18 mouse cellular contexts compared by ENCODE assay signal in the genomic region with DNA sequence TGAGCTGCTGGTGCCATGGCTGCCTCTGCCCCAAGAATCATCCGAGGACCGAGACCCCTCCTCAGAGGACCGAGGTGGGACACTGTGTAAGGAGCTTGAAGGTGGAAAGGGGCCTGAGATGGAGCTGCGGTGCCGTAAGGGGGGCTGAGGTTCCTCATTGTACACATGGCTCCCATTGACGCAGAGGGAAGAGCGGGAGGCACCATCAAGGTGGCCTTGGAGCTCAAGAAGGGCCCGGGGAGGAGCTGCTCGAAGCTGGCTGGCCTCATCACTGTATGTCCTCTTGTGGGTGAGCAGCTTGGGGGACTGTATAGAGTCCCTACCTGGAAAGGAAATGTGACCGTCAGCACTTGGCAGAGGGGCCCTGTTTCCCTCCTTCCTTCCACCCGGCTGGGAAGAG. TPM values are rescaled to one million over a fixed set of nuclear protein-coding genes. Genes with fewer than 3 reads are reported as not detected.
DNase-seq lines count a peak whose midpoint lies in the region; ATAC-seq and TF ChIP-seq lines count a peak whose summit lies in the region.
"Had no signal": no experiment of that assay in that cellular context is flagged by ENCODE, and none has a peak within 500 bp of the region (broad histone marks: within the 10 kb centered on the region; RNA-seq: fewer than 3 reads in every experiment).

No protein-coding gene starts in this region.

- H3K9ac ChIP-seq in heart, embryonic 12.5 days = peak overlapping the region; percentile 9; the same call in 1 of the 2 replicates
- no peak overlapping the region for H3K9ac ChIP-seq in heart, embryonic 15.5 days
- no peak overlapping the region for H3K9ac ChIP-seq in kidney, postnatal 0 days (ENCODE audit: low read depth, low read length)
- H3K9ac ChIP-seq: forebrain, embryonic 13.5 days; hindbrain, embryonic 12.5 days; hindbrain, embryonic 15.5 days had no signal

- no peak for ATAC-seq in heart, embryonic 12.5 days (ENCODE audit: insufficient number of reproducible peaks, low FRiP score)
- ATAC-seq in heart, embryonic 15.5 days (replicated peaks; ENCODE audit: insufficient number of reproducible peaks, insufficient read depth, low FRiP score, low read depth) = no peak
- ATAC-seq in kidney, postnatal 0 days (replicated peaks; ENCODE audit: low FRiP score, low read depth) = no peak
- ATAC-seq: activated CD4-positive, CD25-positive, alpha-beta regulatory T cell, adult 4 months; forebrain, embryonic 13.5 days; forebrain, embryonic 16.5 days; intestine, postnatal 0 days had no signal

- DNase-seq in adrenal gland, adult (ENCODE audit: inconsistent age in 2 of 2, low spot score in 1 of 2) = peak; percentile 63 to 73
- DNase-seq in adrenal gland, postnatal 10 days = no peak
- DNase-seq in heart, postnatal 4 days = no peak
- DNase-seq in heart, postnatal 14 days = no peak
- DNase-seq in kidney, postnatal 0 days (ENCODE audit: low spot score) = no peak
- DNase-seq in kidney, postnatal 10 days = no peak
- DNase-seq: cerebellum, postnatal 14 days; gastrocnemius, postnatal 10 days; gastrocnemius, postnatal 36 days had no signal

- intact Hi-C loops in heart, postnatal 14 days (cut with DNase I) = no loop called here

- TF ChIP-seq CTCF in kidney, postnatal 0 days (IDR thresholded peaks at IDR 0.05; ENCODE audit: low read depth) = no peak

- no peaks in the 10 kb centered on the region for H3K9me3 ChIP-seq in heart, embryonic 12.5 days (replicated peaks)
- no peaks in the 10 kb centered on the region for H3K9me3 ChIP-seq in heart, embryonic 15.5 days (replicated peaks)
- no peaks in the 10 kb centered on the region for H3K9me3 ChIP-seq in kidney, postnatal 0 days (replicated peaks; ENCODE audit: low read length)
- H3K9me3 ChIP-seq: forebrain, embryonic 10.5 days; forebrain, embryonic 13.5 days; hindbrain, embryonic 12.5 days; hindbrain, embryonic 15.5 days had no signal

- H3K4me2 ChIP-seq in heart, embryonic 12.5 days = no peak overlapping the region
- H3K4me2 ChIP-seq in heart, embryonic 15.5 days = no peak overlapping the region
- H3K4me2 ChIP-seq in kidney, postnatal 0 days (ENCODE audit: low read length) = no peak overlapping the region
- H3K4me2 ChIP-seq: forebrain, embryonic 13.5 days; hindbrain, embryonic 12.5 days; hindbrain, embryonic 15.5 days had no signal

- H3K4me1 ChIP-seq in heart, embryonic 12.5 days (replicated peaks) = peaks cover 30% of the 10 kb centered on the region
- peaks cover 32% of the 10 kb centered on the region for H3K4me1 ChIP-seq in heart, embryonic 15.5 days (replicated peaks)
- H3K4me1 ChIP-seq in kidney, postnatal 0 days (replicated peaks; ENCODE audit: insufficient read depth, low read length) = 0 out of 2 replicates have a peak, but pooled peaks cover 5% of the 10 kb centered on the region
- H3K4me1 ChIP-seq: forebrain, embryonic 13.5 days; hindbrain, embryonic 12.5 days; hindbrain, embryonic 15.5 days had no signal

- H3K4me3 ChIP-seq in heart, embryonic 12.5 days = no peak overlapping the region
- H3K4me3 ChIP-seq in heart, embryonic 15.5 days = no peak overlapping the region
- no peak overlapping the region for H3K4me3 ChIP-seq in kidney, postnatal 0 days (replicated peaks; ENCODE audit: low read depth, low read length)
- H3K4me3 ChIP-seq: forebrain, embryonic 10.5 days; forebrain, embryonic 13.5 days; hindbrain, embryonic 12.5 days; hindbrain, embryonic 15.5 days had no signal

- 84% methylated on average over 11 of the region's 11 CpGs for WGBS in heart, embryonic 12.5 days
- 82% methylated on average over 11 of the region's 11 CpGs for WGBS in heart, embryonic 15.5 days
- 96% methylated on average over 10 of the region's 11 CpGs for WGBS in kidney, postnatal 0 days

- 0 out of 2 replicates have a peak, but pooled peaks cover 4% of the 10 kb centered on the region for H3K27me3 ChIP-seq in heart, embryonic 12.5 days (replicated peaks)
- H3K27me3 ChIP-seq in heart, embryonic 15.5 days = no peaks in the 10 kb centered on the region
- no peaks in the 10 kb centered on the region for H3K27me3 ChIP-seq in kidney, postnatal 0 days (ENCODE audit: insufficient read depth, low read length)
- H3K27me3 ChIP-seq: forebrain, embryonic 13.5 days; hindbrain, embryonic 15.5 days had no signal

- no peak overlapping the region for H3K27ac ChIP-seq in heart, embryonic 12.5 days (ENCODE audit: poor library complexity, severe bottlenecking)
- H3K27ac ChIP-seq in heart, embryonic 15.5 days = 0 out of 2 replicates have a peak overlapping the region, but pooled peaks have one; percentile 48
- 0 out of 2 replicates have a peak overlapping the region, but pooled peaks have one; percentile 42 for H3K27ac ChIP-seq in kidney, postnatal 0 days
- H3K27ac ChIP-seq: forebrain, embryonic 10.5 days; forebrain, embryonic 13.5 days; hindbrain, embryonic 12.5 days; hindbrain, embryonic 15.5 days had no signal

- H3K36me3 ChIP-seq in heart, embryonic 12.5 days = peaks cover 36% of the 10 kb centered on the region
- H3K36me3 ChIP-seq in heart, embryonic 15.5 days = peaks cover 28% of the 10 kb centered on the region
- H3K36me3 ChIP-seq in kidney, postnatal 0 days (ENCODE audit: insufficient read depth, low read length) = 0 out of 2 replicates have a peak, but pooled peaks cover 9% of the 10 kb centered on the region
- H3K36me3 ChIP-seq: forebrain, embryonic 10.5 days had no signal

RNA-seq across cellular contexts. Expression of a gene that starts 14.9 kb away (rescaled TPM):
- total RNA-seq in adrenal gland, postnatal 10 days (2021) = 10 to 100 TPM; 21.5 to 23.1 TPM
- polyA plus RNA-seq in heart, embryonic 12.5 days (2016; fragmentation: Nextera tagmentation; extraction: Ambion mirVana) = 2.9 and 3.9 TPM in 2 replicates
- total RNA-seq in heart, postnatal 4 days (2021) = 1 to 10 TPM; 3.0 to 3.6 TPM
- polyA plus RNA-seq in heart, embryonic 15.5 days (2015; fragmentation: Nextera tagmentation; extraction: Ambion mirVana) = 3.7 and 4.9 TPM in 2 replicates
- 1 to 10 TPM; 3.9 to 5.7 TPM for total RNA-seq in heart, postnatal 14 days (2021)
- 12.9 and 15.7 TPM in 2 replicates for polyA plus RNA-seq in kidney, postnatal 0 days (2015; fragmentation: Nextera tagmentation; extraction: Ambion mirVana)

RNA-seq across cellular contexts. Expression of a gene that starts 26.3 kb away (rescaled TPM):
- 10 to 100 TPM; 24.5 to 32.4 TPM for total RNA-seq in adrenal gland, postnatal 10 days (2021)
- 42.0 and 42.6 TPM in 2 replicates for polyA plus RNA-seq in heart, embryonic 12.5 days (2016; fragmentation: Nextera tagmentation; extraction: Ambion mirVana)
- 10 to 100 TPM; 74.7 to 79.8 TPM for total RNA-seq in heart, postnatal 4 days (2021)
- polyA plus RNA-seq in heart, embryonic 15.5 days (2015; fragmentation: Nextera tagmentation; extraction: Ambion mirVana) = 42.3 and 45.3 TPM in 2 replicates
- 10 to 100 TPM; 53.9 to 54.0 TPM for total RNA-seq in heart, postnatal 14 days (2021)
- polyA plus RNA-seq in kidney, postnatal 0 days (2015; fragmentation: Nextera tagmentation; extraction: Ambion mirVana) = 21.0 and 21.2 TPM in 2 replicates

Comparison
In these comparisons a context has a peak if more than half of its experiments do, and no peak if none do; other contexts are left out.
1. DNase-seq: peak in adrenal gland, adult (2 of 2); none in adrenal gland, postnatal 10 days (single experiment), heart, postnatal 4 days (single experiment), heart, postnatal 14 days (0 of 2), kidney, postnatal 0 days (single experiment) and kidney, postnatal 10 days (single experiment).